Mouse (Mus musculus) heart, embryonic 12.5 days (tissue): Measurements from ENCODE around the gene Ece1. TPM values are rescaled to one million over a fixed set of nuclear protein-coding genes. Genes with fewer than 3 reads are reported as not detected.

ENCODE experiments used
- ATAC-seq: fragments of 200-750 bp; cut with Nextera tagmentation; 2 replicates; pipeline ENCODE4 v1.8.0; 2017; ENCODE audit warnings: moderate TSS enrichment, moderate library complexity; ENCODE audit not compliant: insufficient number of reproducible peaks, low FRiP score
- H3K27ac ChIP-seq: fragments of 300-500 bp; sonication (generic); 2 replicates; pipeline ENCODE4 v1.5.1; 2016; ENCODE audit warnings: mild to moderate bottlenecking, moderate library complexity; ENCODE audit not compliant: poor library complexity, severe bottlenecking
- H3K27me3 ChIP-seq: fragments of 300-500 bp; sonication (generic); replicated peaks from 2 replicates; pipeline ENCODE4 v1.6.1; 2016; ENCODE audit warnings: mild to moderate bottlenecking, moderate library complexity
- H3K36me3 ChIP-seq: fragments of 300-500 bp; sonication (generic); 2 replicates; pipeline ENCODE4 v1.6.1; 2016; ENCODE audit warnings: mild to moderate bottlenecking, moderate library complexity
- H3K4me1 ChIP-seq: fragments of 300-500 bp; sonication (generic); replicated peaks from 2 replicates; pipeline ENCODE4 v1.6.1; 2016; ENCODE audit warnings: mild to moderate bottlenecking
- H3K4me2 ChIP-seq: fragments of 300-500 bp; sonication (generic); 2 replicates; pipeline ENCODE4 v1.6.1; 2016; ENCODE audit warnings: mild to moderate bottlenecking, moderate library complexity
- H3K4me3 ChIP-seq: fragments of 300-500 bp; sonication (generic); 2 replicates; pipeline ENCODE4 v1.5.1; 2016; ENCODE audit warnings: mild to moderate bottlenecking
- H3K9ac ChIP-seq: fragments of 300-500 bp; sonication (generic); 2 replicates; pipeline ENCODE4 v1.6.1; 2016; ENCODE audit warnings: mild to moderate bottlenecking, moderate library complexity
- H3K9me3 ChIP-seq: fragments of 300-500 bp; sonication (generic); replicated peaks from 2 replicates; pipeline ENCODE4 v1.6.1; 2016; ENCODE audit warnings: mild to moderate bottlenecking, moderate library complexity
- WGBS: fragments of 180-500 bp; shearing (Covaris S2); methylation state at CpG from one replicate; pipeline ENCODE4 v1.1.7; 2016; 5-methylcytosine and 5-hydroxymethylcytosine counted together
- polyA plus RNA-seq: library from polyadenylated mRNA; unstranded; fragments of >200 nt; fragmentation: Nextera tagmentation; extraction: Ambion mirVana; gene quantifications from 2 replicates; pipeline ENCODE4 v1.2.1, GENCODE M21; 2016

Ece1 gene
- polyA plus RNA-seq = 122 and 144 TPM in 2 replicates

GRCm38 (mm10) chr4:137862019-137862418 lies at the start of gene Ece1:
Gene Ece1 (plus strand): TSS chr4:137862237.
- peaks cover 45% of the 10 kb centered on the region for H3K4me1 ChIP-seq
- H3K4me3 ChIP-seq = peak within 1 kb of the TSS; percentile 87
- H3K27me3 ChIP-seq = no peaks in the 10 kb centered on the region
- H3K9me3 ChIP-seq = no peaks in the 10 kb centered on the region
- no peaks in the 10 kb centered on the region for H3K36me3 ChIP-seq
- H3K27ac ChIP-seq = peak within 1 kb of the TSS; percentile 34
- peak within 1 kb of the TSS; percentile 88 for H3K9ac ChIP-seq
- WGBS = under 1% methylated on average over 37 of the region's 37 CpGs
- H3K4me2 ChIP-seq = peak within 1 kb of the TSS; percentile 91
- ATAC-seq = peak; percentile 91

GRCm38 (mm10) chr4:137812946-137813708 lies 48.9 kb upstream of the Ece1 start:
- Histone ChIP-seq H3K4me3 (no peak overlapping the region), H3K36me3 (no peaks in the 10 kb centered on the region), H3K9me3 (no peaks in the 10 kb centered on the region), H3K4me2 (no peak overlapping the region), H3K4me1 (peaks cover 10% of the 10 kb centered on the region; the same call in 1 of the 2 replicates), H3K9ac (no peak overlapping the region), H3K27ac (no peak overlapping the region), H3K27me3 (peaks cover 5% of the 10 kb centered on the region)
- 38% methylated on average over 13 of the region's 13 CpGs for WGBS
- 0 out of 2 replicates have a peak, but pooled peaks have one; percentile 15 for ATAC-seq

- Histone ChIP-seq H3K36me3 (no peaks in the 10 kb centered on the region), H3K9ac (no peak overlapping the region), H3K4me3 (no peak overlapping the region), H3K27ac (no peak overlapping the region), H3K4me1 (peaks cover 10% of the 10 kb centered on the region; the same call in 1 of the 2 replicates), H3K27me3 (peaks cover 5% of the 10 kb centered on the region), H3K9me3 (no peaks in the 10 kb centered on the region), H3K4me2 (no peak overlapping the region)
- no peak for ATAC-seq
- WGBS = 74% methylated on average over 7 of the region's 7 CpGs
Measured at GRCm38 (mm10) chr4:137814140-137814539, 47.9 kb upstream of the Ece1 start.

- Histone ChIP-seq H3K36me3 (no peaks in the 10 kb centered on the region), H3K4me3 (no peak overlapping the region), H3K27me3 (no peaks in the 10 kb centered on the region; the same call in none of the 2 replicates), H3K9me3 (0 out of 2 replicates have a peak, but pooled peaks cover 3% of the 10 kb centered on the region), H3K9ac (no peak overlapping the region), H3K4me1 (peaks cover 10% of the 10 kb centered on the region; the same call in 1 of the 2 replicates), H3K4me2 (no peak overlapping the region), H3K27ac (no peak overlapping the region)
- WGBS = 64% methylated on average over 3 of the region's 3 CpGs
- ATAC-seq = no peak
Measured at GRCm38 (mm10) chr4:137815473-137815872, 46.6 kb upstream of the Ece1 start.

DNA sequence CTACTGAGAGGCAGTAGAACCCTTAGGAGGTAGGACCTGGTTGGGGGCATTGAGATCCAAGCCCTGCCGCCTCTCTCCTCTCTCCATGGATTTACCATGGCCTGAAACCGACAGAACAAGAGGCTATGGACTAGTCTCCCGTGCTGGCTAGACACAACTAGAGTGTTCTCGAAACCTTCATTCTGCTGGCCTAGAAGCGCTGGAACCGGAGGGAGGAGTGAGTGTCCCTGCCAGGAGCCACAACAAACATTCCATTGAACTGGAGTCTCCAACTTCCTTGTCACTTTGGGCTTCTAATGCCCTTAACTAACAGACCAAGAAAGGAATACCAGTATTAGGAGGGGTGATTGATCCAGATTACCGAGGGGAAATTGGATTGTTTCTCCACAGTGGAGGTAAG lies 45.8 kb upstream of the Ece1 start:
- no peaks in the 10 kb centered on the region; the same call in none of the 2 replicates for H3K27me3 ChIP-seq
- H3K9me3 ChIP-seq = 0 out of 2 replicates have a peak, but pooled peaks cover 3% of the 10 kb centered on the region
- no peak overlapping the region for H3K9ac ChIP-seq
- H3K4me1 ChIP-seq = peaks cover 12% of the 10 kb centered on the region; the same call in 1 of the 2 replicates
- H3K4me3 ChIP-seq = no peak overlapping the region
- H3K27ac ChIP-seq = no peak overlapping the region
- H3K36me3 ChIP-seq = no peaks in the 10 kb centered on the region
- ATAC-seq = no peak
- 61% methylated on average over 7 of the region's 7 CpGs for WGBS
- H3K4me2 ChIP-seq = no peak overlapping the region

GRCm38 (mm10) chr4:137818341-137818740 lies 43.7 kb upstream of the Ece1 start:
- WGBS = 90% methylated on average over 3 of the region's 3 CpGs
- peaks cover 9% of the 10 kb centered on the region; the same call in 1 of the 2 replicates for H3K4me1 ChIP-seq
- no peak overlapping the region for H3K27ac ChIP-seq
- H3K9me3 ChIP-seq = 0 out of 2 replicates have a peak, but pooled peaks cover 3% of the 10 kb centered on the region
- H3K36me3 ChIP-seq = no peaks in the 10 kb centered on the region
- H3K4me2 ChIP-seq = no peak overlapping the region
- ATAC-seq = no peak
- no peaks in the 10 kb centered on the region; the same call in 1 of the 2 replicates for H3K27me3 ChIP-seq
- H3K4me3 ChIP-seq = no peak overlapping the region
- H3K9ac ChIP-seq = no peak overlapping the region

DNA sequence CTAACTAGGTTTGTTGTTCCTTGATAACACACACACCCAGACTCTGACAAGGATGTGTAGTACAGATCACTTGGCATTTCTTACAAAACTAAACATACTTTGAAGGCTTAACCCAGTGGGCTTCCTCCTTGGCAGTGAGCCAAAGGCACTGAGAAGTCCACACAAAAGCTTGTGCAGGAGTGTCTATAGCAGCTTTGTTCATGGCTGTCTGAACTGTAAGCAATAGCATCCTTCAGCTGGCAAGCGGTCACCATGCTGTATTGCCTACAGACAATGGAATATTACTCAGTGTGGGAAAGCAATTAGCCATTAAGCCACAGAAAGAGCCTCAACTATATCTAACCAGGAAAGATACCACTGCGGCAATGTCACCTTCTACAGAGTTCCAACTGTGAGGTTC lies 42.5 kb upstream of the Ece1 start:
- Histone ChIP-seq H3K9me3 (0 out of 2 replicates have a peak, but pooled peaks cover 3% of the 10 kb centered on the region), H3K27ac (no peak overlapping the region), H3K9ac (no peak overlapping the region), H3K4me3 (no peak overlapping the region), H3K4me1 (peaks cover 2% of the 10 kb centered on the region; the same call in 1 of the 2 replicates), H3K27me3 (no peaks in the 10 kb centered on the region), H3K4me2 (no peak overlapping the region), H3K36me3 (no peaks in the 10 kb centered on the region)
- 87% methylated on average over 2 of the region's 2 CpGs for WGBS
- ATAC-seq = no peak

GRCm38 (mm10) chr4:137820721-137821120 lies 41.3 kb upstream of the Ece1 start:
- H3K36me3 ChIP-seq = no peaks in the 10 kb centered on the region
- H3K4me3 ChIP-seq = no peak overlapping the region
- H3K4me1 ChIP-seq = peaks cover 2% of the 10 kb centered on the region; the same call in 1 of the 2 replicates
- H3K27me3 ChIP-seq = no peaks in the 10 kb centered on the region
- 35% methylated on average over 3 of the region's 3 CpGs for WGBS
- no peak overlapping the region for H3K27ac ChIP-seq
- no peak for ATAC-seq
- no peak overlapping the region for H3K4me2 ChIP-seq
- no peak overlapping the region for H3K9ac ChIP-seq
- H3K9me3 ChIP-seq = 0 out of 2 replicates have a peak, but pooled peaks cover 3% of the 10 kb centered on the region

DNA sequence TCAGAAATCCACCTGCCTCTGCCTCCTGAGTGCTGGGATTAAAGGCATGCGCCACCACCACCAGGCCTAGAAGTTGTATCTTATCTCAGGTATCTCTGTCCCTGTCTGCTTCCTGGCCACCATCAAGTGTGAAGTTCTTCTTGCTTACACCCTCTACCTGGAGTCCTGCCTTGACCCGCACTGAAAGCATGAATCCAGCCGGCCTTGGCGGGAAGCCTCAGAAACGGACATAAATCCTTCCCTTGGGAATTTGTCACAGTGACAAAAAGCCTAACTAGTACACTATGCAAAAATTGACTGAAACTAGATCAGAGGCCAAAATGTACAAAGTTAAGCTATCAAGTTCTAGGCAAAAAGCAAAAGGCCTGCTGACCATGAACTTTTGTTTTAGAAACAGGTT lies 39.5 kb upstream of the Ece1 start:
- Histone ChIP-seq H3K4me1 (peaks cover 2% of the 10 kb centered on the region; the same call in 1 of the 2 replicates), H3K36me3 (no peaks in the 10 kb centered on the region), H3K9ac (no peak overlapping the region), H3K4me3 (no peak overlapping the region), H3K9me3 (0 out of 2 replicates have a peak, but pooled peaks cover 3% of the 10 kb centered on the region), H3K27ac (no peak overlapping the region), H3K4me2 (no peak overlapping the region), H3K27me3 (no peaks in the 10 kb centered on the region)
- 78% methylated on average over 5 of the region's 5 CpGs for WGBS
- no peak for ATAC-seq

DNA sequence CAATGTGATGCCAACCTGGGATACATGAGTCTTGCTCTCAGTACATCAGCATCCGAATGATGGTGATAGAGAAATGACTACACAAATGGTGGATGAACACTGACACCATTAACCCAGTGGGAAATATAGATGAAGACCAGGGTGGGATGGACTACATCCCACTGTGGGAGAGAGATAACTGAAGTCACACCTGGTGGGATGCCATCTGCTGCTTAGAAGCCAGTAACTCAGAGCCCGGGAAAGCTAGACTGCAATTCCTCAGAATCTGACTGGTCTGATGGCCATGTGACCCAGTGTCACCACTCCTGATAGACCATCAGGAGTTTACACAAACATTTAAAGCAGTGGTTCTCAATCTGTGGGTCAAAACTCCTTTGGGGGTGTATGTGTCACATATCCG lies 38.5 kb upstream of the Ece1 start:
- H3K27ac ChIP-seq = no peak overlapping the region
- H3K4me3 ChIP-seq = no peak overlapping the region
- H3K9me3 ChIP-seq = 0 out of 2 replicates have a peak, but pooled peaks cover 3% of the 10 kb centered on the region
- no peaks in the 10 kb centered on the region for H3K36me3 ChIP-seq
- WGBS = 78% methylated on average over 3 of the region's 3 CpGs
- no peak for ATAC-seq
- peaks cover 3% of the 10 kb centered on the region for H3K27me3 ChIP-seq
- H3K9ac ChIP-seq = no peak overlapping the region
- H3K4me2 ChIP-seq = no peak overlapping the region
- peaks cover 2% of the 10 kb centered on the region; the same call in 1 of the 2 replicates for H3K4me1 ChIP-seq

- ATAC-seq = no peak
- Histone ChIP-seq H3K9ac (no peak overlapping the region), H3K36me3 (no peaks in the 10 kb centered on the region), H3K4me2 (no peak overlapping the region), H3K27me3 (peaks cover 14% of the 10 kb centered on the region), H3K4me1 (peaks cover 2% of the 10 kb centered on the region; the same call in 1 of the 2 replicates), H3K9me3 (0 out of 2 replicates have a peak, but pooled peaks cover 3% of the 10 kb centered on the region), H3K4me3 (no peak overlapping the region), H3K27ac (no peak overlapping the region)
- 77% methylated on average over 2 of the region's 2 CpGs for WGBS
Measured at GRCm38 (mm10) chr4:137824881-137825280, 37.2 kb upstream of the Ece1 start.
